Mouse (Mus musculus) kidney, adult 2 months (tissue): ENCODE results near the gene Nmnat3.

ENCODE experiments used
- CTCF ChIP-seq: fragments of 200-500 bp; conservative IDR thresholded peaks from 2 replicates; pipeline ENCODE4 v1.5.1; 2011; ENCODE audit warnings: low read depth, mild to moderate bottlenecking, control low read depth, low read length, moderate library complexity, mixed read lengths; ENCODE audit not compliant: insufficient read depth, insufficient read length
- POLR2A ChIP-seq: fragments of 200-500 bp; IDR thresholded peaks from one replicate; pipeline ENCODE4 v1.6.1; 2011; ENCODE audit warnings: low read depth, low read length, control low read depth

- no peak for TF ChIP-seq CTCF
- no peak for TF ChIP-seq POLR2A
Measured at GRCm38 (mm10) chr9:98307011-98307410, 19.8 kb downstream of the Nmnat3 start.
